Mouse (Mus musculus): ENCODE results near the gene Ddx59.

The Ddx59 gene

DNA sequence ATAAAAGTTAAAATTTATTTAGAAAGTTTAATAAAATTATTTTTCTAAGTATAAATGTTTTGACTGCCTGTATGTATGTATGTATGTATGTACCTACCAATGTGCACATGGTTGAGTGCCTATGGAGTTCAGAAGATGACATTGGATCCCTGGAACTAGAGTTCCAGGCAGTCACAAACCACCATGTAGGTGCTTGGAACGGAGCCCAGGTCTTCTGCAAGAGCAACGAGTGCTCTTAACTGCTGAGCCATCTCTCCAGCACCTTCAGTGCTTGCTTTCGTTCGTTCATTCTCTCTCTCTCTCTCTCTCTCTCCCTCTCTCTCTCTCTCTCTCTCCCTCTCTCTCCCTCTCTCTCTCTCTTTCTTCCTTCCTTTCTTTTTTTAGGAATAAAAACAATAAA is 32.3 kb downstream of the Ddx59 start:
- DNase-seq (ENCODE audit: low read depth, low spot score) = no peak

DNA sequence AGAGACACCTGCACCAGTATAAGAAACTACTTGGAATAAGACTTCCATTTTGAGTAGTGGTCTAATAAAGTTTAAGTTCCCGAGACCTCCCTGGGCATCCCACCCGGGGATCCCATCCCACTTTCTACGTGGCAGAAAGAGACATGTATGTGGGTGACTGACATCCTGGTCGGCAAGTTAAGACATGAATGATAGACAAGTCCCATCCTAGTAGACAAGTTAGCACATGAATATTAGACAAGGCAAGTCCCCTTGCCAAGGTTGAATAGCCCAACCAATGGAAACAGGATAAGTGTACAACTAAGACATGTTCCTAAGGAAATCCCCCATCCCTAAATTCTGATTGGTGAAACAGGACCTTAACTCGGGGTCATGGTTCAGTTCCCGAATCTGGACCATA is 34.5 kb downstream of the Ddx59 start:
- no peak for DNase-seq (ENCODE audit: low read depth, low spot score)

DNA sequence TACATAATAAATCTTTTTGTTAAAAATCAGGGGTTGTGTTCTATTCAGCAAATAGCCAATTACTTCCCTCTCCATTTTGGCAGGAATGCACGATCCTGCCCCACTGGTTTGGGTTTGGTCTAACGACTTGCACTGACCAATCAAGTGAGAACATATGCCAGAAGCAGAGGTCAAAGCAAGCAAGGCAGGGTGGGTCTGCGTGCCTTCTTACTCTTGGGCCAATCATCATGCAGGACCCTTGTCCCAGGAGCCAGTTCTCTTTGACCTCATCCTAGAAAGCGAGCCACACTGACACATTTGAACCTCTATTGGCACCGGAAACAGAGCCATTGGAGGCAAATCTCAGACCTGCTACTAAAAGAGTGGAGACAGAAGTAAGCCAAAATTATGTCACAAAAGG is 35.1 kb downstream of the Ddx59 start:
- DNase-seq (ENCODE audit: low read depth, low spot score) = no peak

DNA sequence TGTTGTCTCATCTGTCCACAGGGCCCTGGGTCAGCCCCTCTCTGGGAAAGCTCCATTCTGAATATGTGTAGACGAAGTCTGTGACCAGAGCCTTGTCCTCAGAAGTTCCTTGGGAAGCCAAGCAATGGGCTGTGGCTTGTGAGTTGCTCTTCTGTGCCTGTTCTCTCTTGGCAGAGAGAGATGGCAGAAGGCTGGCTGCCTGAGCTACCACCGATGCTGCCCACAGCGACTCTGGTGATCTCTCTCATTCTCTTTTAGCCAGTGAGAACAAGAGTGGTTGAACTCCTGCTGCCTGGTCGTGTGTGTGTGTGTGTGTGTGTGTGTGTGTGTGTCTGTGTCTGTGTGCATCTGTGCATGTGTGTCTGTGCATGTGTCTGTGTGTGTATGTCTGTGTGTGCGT is 37.4 kb downstream of the Ddx59 start:
- DNase-seq (ENCODE audit: low read depth, low spot score) = no peak

DNA sequence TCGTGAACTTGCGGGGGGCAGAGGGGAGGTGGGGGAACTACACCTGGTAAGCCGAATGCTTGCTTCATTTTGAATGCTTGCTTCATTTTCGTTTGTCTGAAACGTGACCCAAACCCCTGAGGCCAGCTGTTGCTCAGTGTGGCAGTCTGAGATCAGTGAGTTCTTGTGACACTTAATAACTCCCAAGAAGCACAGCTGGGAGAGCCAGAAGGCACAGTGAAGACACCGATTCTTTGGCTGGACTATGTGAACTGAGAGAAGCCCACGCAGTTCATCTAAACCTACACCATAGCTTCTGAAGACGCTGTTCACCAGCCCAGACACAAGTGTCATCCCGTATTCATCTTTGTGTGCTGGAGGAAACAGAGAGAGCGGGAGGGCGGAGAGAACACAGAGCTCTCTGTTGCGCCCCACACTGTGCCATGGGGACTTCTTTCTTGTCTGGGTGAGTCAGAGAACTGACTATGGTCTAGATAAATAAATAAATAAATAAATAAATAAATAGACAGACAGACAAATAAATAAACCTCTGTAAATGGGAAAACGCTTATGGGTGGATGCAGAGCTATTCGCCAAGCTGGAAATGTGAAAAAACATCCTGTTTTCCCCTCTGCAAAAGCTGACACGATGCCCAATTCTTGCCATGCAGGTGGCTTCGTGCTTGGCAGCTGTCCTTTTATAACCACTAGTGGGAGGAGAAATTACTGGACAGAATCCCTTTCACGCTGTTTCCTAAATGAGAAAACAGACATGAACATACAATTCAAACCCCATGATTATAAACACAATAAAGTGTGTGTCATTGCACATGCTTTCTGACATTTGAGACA is 40.9 kb downstream of the Ddx59 start:
- no peak for DNase-seq (ENCODE audit: low read depth, low spot score)

DNA sequence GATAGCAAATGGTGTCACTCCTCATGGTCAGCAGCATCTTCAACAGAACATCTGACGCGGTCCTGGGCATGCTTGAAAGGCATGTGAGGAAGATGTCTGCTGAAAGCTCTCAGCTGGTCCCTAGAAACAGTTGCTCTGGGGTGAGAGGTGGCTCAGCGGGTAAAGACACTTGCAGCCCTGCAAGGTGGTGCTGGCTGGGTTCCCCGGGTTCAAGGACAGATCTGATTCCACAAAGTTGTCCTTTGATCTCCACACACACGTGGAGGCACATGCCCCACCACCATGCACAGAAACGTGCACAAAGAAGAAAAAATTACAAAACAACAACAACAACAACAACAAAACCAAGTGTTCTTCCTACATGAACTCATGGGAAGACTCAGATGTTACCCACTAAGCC is 41.7 kb downstream of the Ddx59 start:
- DNase-seq (ENCODE audit: low read depth, low spot score) = no peak

DNA sequence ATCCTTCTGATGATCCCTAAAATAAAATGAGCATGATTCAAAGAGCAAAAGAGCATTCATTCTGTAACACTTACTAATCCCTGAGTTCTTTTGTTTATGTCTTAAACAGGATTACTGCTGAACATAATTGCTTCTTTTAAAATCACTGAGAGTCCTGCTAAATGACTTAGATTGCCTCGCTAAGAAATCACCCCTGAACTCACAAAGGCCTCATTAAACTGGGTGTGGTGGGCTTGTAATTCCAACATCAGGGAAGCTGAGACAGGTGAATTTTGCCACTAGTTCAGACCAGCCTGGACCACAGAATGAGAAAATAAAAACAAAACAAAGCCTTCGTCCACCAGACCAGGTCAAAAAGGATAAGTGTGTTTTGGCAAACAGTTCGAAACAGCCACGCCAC is 42.3 kb downstream of the Ddx59 start:
- DNase-seq (ENCODE audit: low read depth, low spot score) = no peak

DNA sequence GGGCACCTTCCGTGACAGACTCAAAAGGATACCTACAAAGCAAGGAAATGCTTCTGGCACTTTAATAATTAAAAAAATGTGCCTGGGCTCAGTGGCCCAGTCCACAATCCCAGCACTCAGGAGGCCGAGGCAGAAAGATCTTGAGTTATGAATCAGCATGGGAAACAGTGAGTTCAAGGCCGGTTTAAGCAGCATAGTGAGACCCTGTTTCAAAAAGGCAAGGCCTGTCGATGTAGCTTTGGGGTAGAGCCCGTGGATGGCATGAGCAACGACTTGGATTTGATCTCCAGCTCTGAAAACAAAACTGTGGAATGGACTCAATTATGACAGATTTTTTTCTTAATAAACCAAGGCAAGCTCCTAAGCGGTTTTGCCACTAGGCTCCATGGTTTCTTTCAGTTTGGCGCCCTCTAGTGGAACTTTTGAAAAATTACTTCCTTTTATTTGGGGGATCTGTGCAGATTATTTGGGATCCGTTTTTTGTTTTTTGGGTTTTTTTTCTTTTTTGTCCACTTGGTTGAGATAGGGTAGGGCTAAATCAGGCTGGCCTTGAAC is 43.7 kb downstream of the Ddx59 start:
- peak; percentile 66 for DNase-seq (ENCODE audit: low read depth, low spot score)

DNA sequence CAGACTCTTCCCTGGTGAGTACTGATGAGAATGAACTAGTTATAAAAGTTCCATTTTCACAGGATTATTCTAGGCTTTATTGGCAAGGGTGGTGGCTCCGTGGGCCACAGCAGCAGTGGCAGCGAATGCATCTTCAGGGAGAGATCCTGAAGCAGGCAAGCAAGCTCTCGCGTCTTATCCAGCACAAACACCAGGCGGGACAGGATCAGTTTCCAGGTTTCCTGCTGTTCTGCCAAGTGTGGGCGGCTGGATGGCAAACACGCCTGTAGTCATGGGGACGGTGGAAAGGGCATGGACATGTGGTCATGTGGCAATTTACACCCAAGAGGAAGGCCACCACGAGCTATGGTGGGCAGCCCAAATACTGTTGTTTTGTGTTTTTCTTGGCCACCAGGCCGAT is 47.4 kb downstream of the Ddx59 start:
- no peak for DNase-seq (ENCODE audit: low read depth, low spot score)

DNA sequence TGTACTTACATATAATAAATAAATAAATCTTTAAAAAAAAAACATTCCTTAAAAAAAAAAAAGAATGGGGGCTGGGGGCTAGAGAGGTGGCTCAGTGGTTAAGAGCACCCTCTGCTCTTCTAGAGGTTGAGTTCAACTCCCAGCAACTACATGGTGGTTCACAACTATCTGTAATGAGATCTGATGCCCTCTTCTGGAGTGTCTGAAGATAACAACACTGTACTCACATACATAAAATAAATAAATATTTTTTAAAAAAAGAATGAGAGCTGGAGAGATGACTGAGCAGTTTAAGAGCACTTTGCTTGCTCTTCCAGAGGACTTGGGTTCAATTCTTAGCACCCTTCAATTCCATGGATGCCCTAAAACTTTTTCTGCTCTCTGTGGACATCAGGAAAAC is 50.1 kb downstream of the Ddx59 start:
- DNase-seq (ENCODE audit: low read depth, low spot score) = no peak

DNA sequence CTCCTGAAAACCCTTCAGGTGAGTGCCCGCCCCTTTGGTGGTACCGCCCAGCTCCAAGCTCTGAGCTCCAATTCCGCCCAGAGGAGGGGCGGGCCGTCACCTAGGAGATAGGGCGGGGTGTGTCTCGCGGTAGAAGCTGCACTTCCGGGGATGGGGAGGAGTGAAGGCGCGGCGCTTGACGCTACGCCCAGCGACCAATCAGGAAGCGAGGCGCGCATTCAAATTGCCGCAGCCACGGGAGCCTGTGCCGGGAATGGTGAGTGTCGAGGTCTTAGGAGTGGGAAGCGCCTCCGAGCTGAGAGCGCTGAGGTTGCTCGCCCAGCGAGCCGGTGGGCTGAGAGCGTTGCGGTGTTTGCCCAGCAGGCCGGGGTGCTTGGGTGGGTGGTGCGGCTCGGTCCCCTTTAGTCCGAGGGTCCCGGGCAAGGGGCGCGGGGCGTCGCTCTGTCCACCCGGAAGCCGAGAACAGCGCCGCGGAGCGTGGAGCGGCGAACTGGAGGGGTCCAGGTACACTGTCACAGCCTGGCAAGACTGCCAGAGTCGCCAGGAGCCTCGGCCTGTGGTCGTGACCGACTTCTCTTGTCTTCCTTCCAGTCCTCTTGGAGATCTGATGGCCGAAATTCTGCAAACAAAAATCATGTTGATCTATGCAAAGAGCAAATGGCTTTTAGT is 51.2 kb downstream of the Ddx59 start, which contains the start of gene Kif14:
Kif14 (plus strand) TSS at position 201 of the 669 bp plus-strand sequence.
- peak; percentile 97 for DNase-seq (ENCODE audit: low read depth, low spot score)

DNA sequence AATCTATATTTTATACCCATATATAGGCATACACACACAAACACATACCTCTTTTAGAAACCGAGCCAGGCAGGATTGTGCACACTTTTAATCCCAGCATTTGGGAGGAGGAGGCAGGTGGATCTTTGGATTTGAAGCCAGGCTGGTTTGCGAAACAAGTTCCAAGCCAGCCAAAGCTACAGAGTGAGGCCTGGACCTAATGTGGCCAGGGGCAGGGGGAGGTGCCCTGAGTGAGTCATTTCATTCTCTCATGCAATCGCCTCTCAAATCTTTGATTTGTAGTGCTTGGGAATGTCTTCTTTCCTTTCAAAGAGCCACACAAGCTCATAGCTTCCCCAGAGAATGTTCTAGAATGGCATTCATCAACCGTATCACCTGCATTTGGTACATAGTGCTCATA is 54.3 kb downstream of the Ddx59 start:
- DNase-seq (ENCODE audit: low read depth, low spot score) = no peak

DNA sequence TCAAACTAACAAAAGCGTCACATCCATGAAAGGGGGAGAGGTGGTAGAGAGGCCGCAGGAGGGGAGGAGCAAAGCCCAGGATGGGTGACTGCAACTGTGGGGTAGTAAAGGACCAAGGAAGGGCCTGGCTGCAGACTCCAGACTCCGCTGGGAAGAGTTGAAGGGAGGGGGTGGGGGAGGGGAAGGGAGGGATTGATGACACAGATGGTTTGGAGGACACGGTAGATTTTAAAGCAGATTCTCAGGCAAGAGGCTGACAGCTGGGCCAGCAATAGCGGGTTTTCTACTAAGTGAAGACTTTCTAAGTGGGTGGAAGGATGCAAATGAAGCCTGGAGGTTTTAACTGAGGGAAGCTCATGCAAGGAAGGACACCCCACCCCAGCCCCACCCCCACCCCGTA is 55.4 kb downstream of the Ddx59 start:
- no peak for DNase-seq (ENCODE audit: low read depth, low spot score)
